Mouse (Mus musculus) neutrophil, adult 59 days (primary cell): ENCODE measurements around the gene Olfr166. TPM values are rescaled to one million over a fixed set of nuclear protein-coding genes. Genes with fewer than 3 reads are reported as not detected.

Experiments
- total RNA-seq, 2 experiments: library from RNA; stranded (reverse); gene quantifications; 1 replicate in 1 of 2; 2 replicates in 1 of 2; pipeline ENCODE4 v1.2.4; 2023

Olfr166 gene
- not detected for total RNA-seq

GRCm38 (mm10) chr16:19483394-19483793, at the start of gene Olfr166:
TSS of gene Olfr166 (plus strand) at chr16:19483694.

GRCm38 (mm10) chr16:19522166-19522565, 38.7 kb downstream of the Olfr166 start, which contains the start of gene Olfr167:
TSS of gene Olfr167 (minus strand) at chr16:19522266.

GRCm38 (mm10) chr16:19535455-19535854, 52.0 kb downstream of the Olfr166 start, which contains the start of gene Olfr168:
TSS of gene Olfr168 (minus strand) at chr16:19535555.

Other genes with a start within 250 kb of the Olfr166 start
- gene Olfr164, start 169.6 kb upstream of the Olfr166 start, total RNA-seq: not detected
- gene Olfr165, start 60.6 kb upstream of the Olfr166 start, total RNA-seq: not detected
- gene Olfr167, start 38.6 kb downstream of the Olfr166 start, total RNA-seq: not detected
- not detected for gene Olfr168, start 51.9 kb downstream of the Olfr166 start, total RNA-seq
- not detected for gene Olfr169, start 88.1 kb downstream of the Olfr166 start, total RNA-seq
- not detected for gene Olfr170, start 128.2 kb downstream of the Olfr166 start, total RNA-seq
- not detected for gene Olfr171, start 146.2 kb downstream of the Olfr166 start, total RNA-seq
- not detected for gene Lamp3, start 222.7 kb downstream of the Olfr166 start, total RNA-seq